Mouse (Mus musculus) forebrain, embryonic 16.5 days (tissue): Measurements from ENCODE around the gene Qprt. TPM values are rescaled to one million over a fixed set of nuclear protein-coding genes. Genes with fewer than 3 reads are reported as not detected.

Experiments
- ATAC-seq: fragments of 200-750 bp; cut with Nextera tagmentation; 2 replicates; pipeline ENCODE4 v1.8.0; 2017; ENCODE audit warnings: mild to moderate bottlenecking, moderate library complexity
- H3K27ac ChIP-seq: fragments of 300-500 bp; sonication (generic); 2 replicates; pipeline ENCODE4 v1.5.1; 2014; ENCODE audit warnings: low read length, control low read depth
- H3K27me3 ChIP-seq: fragments of 300-500 bp; sonication (generic); replicated peaks from 2 replicates; pipeline ENCODE4 v1.6.1; 2014; ENCODE audit warnings: low read length; ENCODE audit not compliant: control insufficient read depth, insufficient read depth
- H3K36me3 ChIP-seq: fragments of 300-500 bp; sonication (generic); 2 replicates; pipeline ENCODE4 v1.6.1; 2014; ENCODE audit not compliant: control insufficient read depth, insufficient read depth
- H3K4me1 ChIP-seq: fragments of 300-500 bp; sonication (generic); replicated peaks from 2 replicates; pipeline ENCODE4 v1.6.1; 2014; ENCODE audit warnings: low read length; ENCODE audit not compliant: control insufficient read depth, insufficient read depth
- H3K4me2 ChIP-seq: fragments of 300-500 bp; sonication (generic); 2 replicates; pipeline ENCODE4 v1.6.1; 2014; ENCODE audit warnings: mild to moderate bottlenecking, low read length, control low read depth
- H3K4me3 ChIP-seq: fragments of 300-500 bp; sonication (generic); replicated peaks from 2 replicates; pipeline ENCODE4 v1.5.1; 2014; ENCODE audit warnings: mild to moderate bottlenecking, low read length, control low read depth
- H3K9ac ChIP-seq: fragments of 300-500 bp; sonication (generic); replicated peaks from 2 replicates; pipeline ENCODE4 v1.6.1; 2014; ENCODE audit warnings: low read depth, low read length, control low read depth
- H3K9me3 ChIP-seq: fragments of 300-500 bp; sonication (generic); 2 replicates; pipeline ENCODE4 v1.6.1; 2016; ENCODE audit warnings: low read length; ENCODE audit not compliant: control insufficient read depth
- WGBS: fragments of 180-500 bp; shearing (Covaris S2); extraction: QIAGEN DNeasy Blood & Tissue Kit; methylation state at CpG from one replicate; pipeline ENCODE4 v1.1.7; 2014; 5-methylcytosine and 5-hydroxymethylcytosine counted together
- polyA plus RNA-seq: library from polyadenylated mRNA; unstranded; fragments of >200 nt; fragmentation: Nextera tagmentation; extraction: Ambion mirVana; gene quantifications from 2 replicates; pipeline ENCODE4 v1.2.1, GENCODE M21; 2015

Gene Qprt
- polyA plus RNA-seq, 1 experiment from 2014 or later, result 0.28 TPM

GRCm38 (mm10) chr7:127114920-127115319 lies 7.1 kb downstream of the Qprt start:
- Histone ChIP-seq H3K36me3 (no peaks in the 10 kb centered on the region), H3K4me1 (no peaks in the 10 kb centered on the region), H3K9me3 (no peaks in the 10 kb centered on the region), H3K27ac (no peak overlapping the region), H3K4me3 (no peak overlapping the region), H3K9ac (no peak overlapping the region), H3K27me3 (peaks cover 2% of the 10 kb centered on the region; the same call in 1 of the 2 replicates), H3K4me2 (no peak overlapping the region)
- ATAC-seq, result no peak
- 87% methylated on average over 11 of the region's 11 CpGs for WGBS

GRCm38 (mm10) chr7:127113614-127114259 lies 8.3 kb downstream of the Qprt start:
- Histone ChIP-seq H3K4me1 (no peaks in the 10 kb centered on the region), H3K4me3 (no peak overlapping the region), H3K4me2 (no peak overlapping the region), H3K36me3 (no peaks in the 10 kb centered on the region), H3K27ac (no peak overlapping the region), H3K9ac (no peak overlapping the region), H3K9me3 (no peaks in the 10 kb centered on the region), H3K27me3 (no peaks in the 10 kb centered on the region)
- 53% methylated on average over 12 of the region's 12 CpGs for WGBS
- 0 out of 2 replicates have a peak, but pooled peaks have one; percentile 58 for ATAC-seq

GRCm38 (mm10) chr7:127112921-127113597 lies 9.0 kb downstream of the Qprt start:
- WGBS, result 46% methylated on average over 9 of the region's 9 CpGs
- Histone ChIP-seq H3K4me3 (no peak overlapping the region), H3K4me1 (no peaks in the 10 kb centered on the region), H3K9me3 (no peaks in the 10 kb centered on the region), H3K27ac (no peak overlapping the region), H3K9ac (no peak overlapping the region), H3K4me2 (no peak overlapping the region), H3K27me3 (no peaks in the 10 kb centered on the region), H3K36me3 (no peaks in the 10 kb centered on the region)
- no peak for ATAC-seq

- WGBS, result 79% methylated on average over 12 of the region's 12 CpGs
- Histone ChIP-seq H3K36me3 (no peaks in the 10 kb centered on the region), H3K9me3 (no peaks in the 10 kb centered on the region), H3K27me3 (no peaks in the 10 kb centered on the region), H3K9ac (no peak overlapping the region), H3K4me1 (no peaks in the 10 kb centered on the region), H3K4me2 (no peak overlapping the region), H3K27ac (no peak overlapping the region), H3K4me3 (no peak overlapping the region)
- no peak for ATAC-seq
These were observed 9.7 kb downstream of the Qprt start for GRCm38 (mm10) chr7:127112251-127112841.

GRCm38 (mm10) chr7:127111461-127111860 lies 10.6 kb downstream of the Qprt start:
- H3K4me1 ChIP-seq, result no peaks in the 10 kb centered on the region
- 49% methylated on average over 5 of the region's 6 CpGs for WGBS
- H3K9ac ChIP-seq, result no peak overlapping the region
- H3K36me3 ChIP-seq, result no peaks in the 10 kb centered on the region
- no peak overlapping the region for H3K4me2 ChIP-seq
- no peak overlapping the region for H3K27ac ChIP-seq
- no peaks in the 10 kb centered on the region for H3K27me3 ChIP-seq
- H3K9me3 ChIP-seq, result no peaks in the 10 kb centered on the region
- no peak for ATAC-seq
- no peak overlapping the region for H3K4me3 ChIP-seq

GRCm38 (mm10) chr7:127110239-127111007 lies 11.6 kb downstream of the Qprt start:
- Histone ChIP-seq H3K27ac (no peak overlapping the region), H3K9me3 (no peaks in the 10 kb centered on the region), H3K36me3 (no peaks in the 10 kb centered on the region), H3K4me3 (no peak overlapping the region), H3K9ac (no peak overlapping the region), H3K27me3 (no peaks in the 10 kb centered on the region), H3K4me1 (no peaks in the 10 kb centered on the region), H3K4me2 (no peak overlapping the region)
- 54% methylated on average over 18 of the region's 18 CpGs for WGBS
- ATAC-seq, result peak; percentile 77

- peaks cover 8% of the 10 kb centered on the region for H3K4me1 ChIP-seq
- ATAC-seq, result no peak
- H3K36me3 ChIP-seq, result no peaks in the 10 kb centered on the region
- 54% methylated on average over 7 of the region's 7 CpGs for WGBS
- no peak overlapping the region for H3K4me2 ChIP-seq
- H3K4me3 ChIP-seq, result no peak overlapping the region
- H3K9me3 ChIP-seq, result no peaks in the 10 kb centered on the region
- peak overlapping the region; percentile 7; the same call in 1 of the 2 replicates for H3K27ac ChIP-seq
- no peak overlapping the region for H3K9ac ChIP-seq
- H3K27me3 ChIP-seq, result no peaks in the 10 kb centered on the region
These were observed 16.5 kb downstream of the Qprt start for GRCm38 (mm10) chr7:127105551-127105950.

- Histone ChIP-seq H3K27me3 (no peaks in the 10 kb centered on the region), H3K9me3 (no peaks in the 10 kb centered on the region), H3K9ac (peak overlapping the region; percentile 36; the same call in 1 of the 2 replicates), H3K4me2 (peak overlapping the region; percentile 51), H3K4me3 (peak overlapping the region; percentile 27), H3K4me1 (peaks cover 8% of the 10 kb centered on the region), H3K36me3 (no peaks in the 10 kb centered on the region), H3K27ac (peak overlapping the region; percentile 58)
- WGBS, result 17% methylated on average over 17 of the region's 17 CpGs
- ATAC-seq, result peak; percentile 78
These were observed 17.3 kb downstream of the Qprt start for GRCm38 (mm10) chr7:127104560-127105332.
